Mouse (Mus musculus) MEL (cell line): ENCODE measurements around the gene Gfy. TPM values are rescaled to one million over a fixed set of nuclear protein-coding genes. Genes with fewer than 3 reads are reported as not detected.

Experiments
- DNase-seq: peaks from one replicate; pipeline ENCODE4 v3.0.0; 2011; ENCODE audit warnings: low read depth, low spot score
- H3K27ac ChIP-seq: 2 replicates; pipeline ENCODE4 v1.5.1; 2012; ENCODE audit warnings: low read depth, mild to moderate bottlenecking, control low read depth, low read length, moderate library complexity; ENCODE audit not compliant: control insufficient read depth
- H3K27me3 ChIP-seq, 2 experiments: fragments of 150-350 bp in 1 of 2; sonication (generic) in 1 of 2; 2 replicates each; pipeline ENCODE4 v1.6.1; 2012; ENCODE audit warnings: low read length in 2 of 2, mild to moderate bottlenecking in 2 of 2, improper control_type of control experiment in 1 of 2, moderate library complexity in 1 of 2; ENCODE audit not compliant: insufficient read depth in 2 of 2, control insufficient read depth in 1 of 2
- H3K36me3 ChIP-seq, 2 experiments: 2 replicates each; pipeline ENCODE4 v1.6.1; 2012 to 2014; ENCODE audit warnings: low read length in 2 of 2, improper control_type of control experiment in 1 of 2, inconsistent platforms in 1 of 2, mild to moderate bottlenecking in 1 of 2; ENCODE audit not compliant: insufficient read depth in 2 of 2, control insufficient read depth in 1 of 2
- H3K4me1 ChIP-seq, 2 experiments: fragments of 150-350 bp in 1 of 2; sonication (generic) in 1 of 2; 2 replicates each; pipeline ENCODE4 v1.6.1; 2012; ENCODE audit warnings: low read length in 2 of 2, improper control_type of control experiment in 1 of 2, mild to moderate bottlenecking in 1 of 2; ENCODE audit not compliant: insufficient read depth in 2 of 2, control insufficient read depth in 1 of 2
- H3K4me3 ChIP-seq, 2 experiments: fragments of 150-350 bp in 1 of 2; sonication (generic) in 1 of 2; 2 replicates each; pipeline ENCODE4 v1.5.1; 2012; ENCODE audit warnings: low read depth in 2 of 2, low read length in 2 of 2, mild to moderate bottlenecking in 2 of 2, moderate library complexity in 2 of 2, control low read depth in 1 of 2, improper control_type of control experiment in 1 of 2; ENCODE audit not compliant: control insufficient read depth in 1 of 2, insufficient read depth in 1 of 2
- H3K79me2 ChIP-seq: 2 replicates; pipeline ENCODE4 v1.6.1; 2012; ENCODE audit warnings: mild to moderate bottlenecking, low read length, moderate library complexity; ENCODE audit not compliant: control insufficient read depth, poor library complexity, insufficient read depth
- H3K9ac ChIP-seq: 2 replicates; pipeline ENCODE4 v1.6.1; 2012; ENCODE audit warnings: low read depth, mild to moderate bottlenecking, control low read depth, low read length, moderate library complexity; ENCODE audit not compliant: control insufficient read depth, poor library complexity, severe bottlenecking
- H3K9me3 ChIP-seq: fragments of 150-350 bp; sonication (generic); replicated peaks from 2 replicates; pipeline ENCODE4 v1.6.1; 2012; ENCODE audit warnings: mild to moderate bottlenecking, low read length, improper control_type of control experiment, moderate library complexity; ENCODE audit not compliant: insufficient read depth
- E2F4 ChIP-seq: IDR thresholded peaks from 2 replicates; pipeline ENCODE4 v1.6.1; 2011; ENCODE audit warnings: low read depth, low read length, improper control_type of control experiment, borderline replicate concordance
- ELF1 ChIP-seq: IDR thresholded peaks from 2 replicates; pipeline ENCODE4 v1.6.1; 2014; ENCODE audit warnings: low read depth, mild to moderate bottlenecking, inconsistent platforms, low read length, improper control_type of control experiment, moderate library complexity
- ETS1 ChIP-seq: IDR thresholded peaks from 2 replicates; pipeline ENCODE4 v1.6.1; 2012; ENCODE audit warnings: low read depth, mild to moderate bottlenecking, inconsistent platforms, low read length, improper control_type of control experiment, moderate library complexity
- GABPA ChIP-seq: IDR thresholded peaks from 2 replicates; pipeline ENCODE4 v1.6.1; 2012; ENCODE audit warnings: low read depth, mild to moderate bottlenecking, inconsistent platforms, low read length, improper control_type of control experiment, moderate library complexity
- HCFC1 ChIP-seq: IDR thresholded peaks from 2 replicates; pipeline ENCODE4 v1.6.1; 2012; ENCODE audit warnings: low read depth, mild to moderate bottlenecking, inconsistent platforms, low read length, improper control_type of control experiment, moderate library complexity
- MAFK ChIP-seq: IDR thresholded peaks from 2 replicates; pipeline ENCODE4 v1.6.1; 2011; ENCODE audit warnings: low read depth, mild to moderate bottlenecking, low read length, improper control_type of control experiment, borderline replicate concordance
- NRF1 ChIP-seq: IDR thresholded peaks from 2 replicates; pipeline ENCODE4 v1.6.1; 2014; ENCODE audit warnings: low read depth, mild to moderate bottlenecking, inconsistent platforms, low read length, improper control_type of control experiment, moderate library complexity; ENCODE audit not compliant: poor library complexity, insufficient read depth, severe bottlenecking
- ZKSCAN1 ChIP-seq: IDR thresholded peaks from 2 replicates; pipeline ENCODE4 v1.6.1; 2012; ENCODE audit warnings: low read depth, mild to moderate bottlenecking, inconsistent platforms, low read length, improper control_type of control experiment, moderate library complexity
- ZMIZ1 ChIP-seq: IDR thresholded peaks from 2 replicates; pipeline ENCODE4 v1.6.1; 2012; ENCODE audit warnings: low read depth, mild to moderate bottlenecking, inconsistent platforms, low read length, improper control_type of control experiment, moderate library complexity
- ZNF384 ChIP-seq: IDR thresholded peaks from 2 replicates; pipeline ENCODE4 v1.6.1; 2012; ENCODE audit warnings: low read depth, mild to moderate bottlenecking, inconsistent platforms, low read length, improper control_type of control experiment
- polyA plus RNA-seq, 2 experiments: library from polyadenylated mRNA; stranded (reverse) in 1 of 2; unstranded in 1 of 2; fragments of >175 nt in 1 of 2; fragments of >200 nt in 1 of 2; gene quantifications; 2 replicates each; pipeline versions ENCODE4 v1.2.1 to v1.2.4; 2012; ENCODE audit warnings: low replicate concordance in 2 of 2, low read depth in 1 of 2; ENCODE audit not compliant: insufficient read length in 2 of 2, insufficient read depth in 1 of 2, missing spikeins in 1 of 2
- total RNA-seq: library from RNA; depleted of rRNA; stranded (reverse); fragments of 300-350 nt; gene quantifications from 2 replicates; pipeline ENCODE4 v1.2.3, GENCODE M21; 2012

The Gfy gene
- total and polyA plus RNA-seq, 3 experiments = not detected

DNA sequence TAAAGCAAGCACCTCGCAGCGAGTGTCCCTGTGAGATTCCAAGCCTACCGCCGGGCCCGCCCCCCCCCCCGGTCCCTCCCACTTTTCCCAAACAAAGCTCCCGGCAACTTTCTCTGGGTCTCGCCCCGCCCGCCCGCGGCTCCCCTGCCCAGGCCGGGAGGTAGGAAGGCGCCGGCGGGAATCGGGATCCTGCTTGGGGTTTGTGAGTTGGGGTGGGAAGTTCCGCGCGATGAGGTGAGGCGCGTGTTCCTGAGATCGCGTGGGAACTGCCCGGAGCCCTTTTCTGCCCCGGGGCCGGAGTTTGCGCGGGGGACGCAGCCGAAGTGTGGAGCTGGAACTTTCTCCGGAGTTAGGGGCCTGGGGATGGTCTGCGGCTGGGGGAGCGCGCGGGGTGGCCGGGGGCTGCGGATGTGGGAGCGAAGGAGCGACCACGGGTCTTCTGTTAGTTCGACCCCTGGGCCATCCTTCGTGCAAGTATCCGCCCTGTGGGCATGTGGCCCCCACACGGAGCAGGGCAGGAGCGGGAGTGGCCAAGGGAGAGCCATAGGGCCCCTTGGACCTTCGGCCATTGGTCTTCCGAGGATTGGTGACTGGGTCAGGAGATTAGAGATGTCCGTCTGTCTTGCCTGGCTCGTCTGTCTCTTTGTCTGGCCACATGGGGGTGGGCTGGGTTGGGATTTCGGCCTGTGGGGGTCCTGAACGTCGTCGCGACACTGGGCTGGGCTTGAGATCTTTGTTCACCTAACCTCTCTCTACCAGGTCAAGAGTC, 36.5 kb upstream of the Gfy start, which contains the start of gene Tead2:
Gene Tead2, plus strand, starts transcription at position 81 of the 769 bp plus-strand sequence.
- no peak within 1 kb of the TSS for H3K27ac ChIP-seq
- no peak for DNase-seq
- no peak within 1 kb of the TSS for H3K4me3 ChIP-seq
- H3K4me1 ChIP-seq = peaks cover 10 to 26% of the 10 kb centered on the region in 2 experiments
- no peak within 1 kb of the TSS for H3K9ac ChIP-seq
- no peaks in the 10 kb centered on the region for H3K27me3 ChIP-seq
- H3K9me3 ChIP-seq = no peaks in the 10 kb centered on the region
- peaks cover 0 to 11% of the 10 kb centered on the region in 2 experiments; a peak in 2 of 4 replicates for H3K36me3 ChIP-seq
- TF ChIP-seq MAFK = no peak
- no peak for TF ChIP-seq HCFC1
- TF ChIP-seq ETS1 = no peak
- no peak for TF ChIP-seq ZNF384
- no peak for TF ChIP-seq E2F4
- no peak for TF ChIP-seq ELF1
- no peak for TF ChIP-seq ZKSCAN1
- no peaks in the 10 kb centered on the region for H3K79me2 ChIP-seq

DNA sequence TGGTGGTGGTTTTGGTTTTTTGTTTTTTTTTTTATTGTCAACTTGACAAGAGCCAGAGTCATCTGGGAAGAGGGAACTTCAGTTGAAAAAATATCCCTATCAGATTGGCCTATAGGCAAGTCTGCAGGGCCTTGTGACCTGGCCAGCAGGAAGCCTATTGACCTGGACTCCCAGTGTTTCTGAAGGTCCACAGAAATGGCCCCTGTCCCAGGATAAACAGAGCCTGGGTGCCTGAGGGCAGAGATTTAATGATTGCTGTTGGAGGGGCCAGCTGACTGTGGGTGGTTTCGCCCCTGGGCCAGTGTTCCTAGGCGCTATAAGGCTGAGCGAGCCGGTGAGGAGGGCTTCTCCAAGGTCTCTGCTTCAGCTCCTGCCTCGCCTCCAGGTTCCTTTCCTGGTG, 34.3 kb upstream of the Gfy start:
- TF ChIP-seq ZMIZ1 = no peak
- TF ChIP-seq GABPA = no peak
- peak; percentile 45 for TF ChIP-seq ZNF384
- TF ChIP-seq NRF1 = no peak
- TF ChIP-seq, all 39 proteins: peak for 1
- no peak overlapping the region for H3K4me3 ChIP-seq
- no peaks in the 10 kb centered on the region for H3K27me3 ChIP-seq
- no peaks in the 10 kb centered on the region for H3K79me2 ChIP-seq
- no peak overlapping the region for H3K9ac ChIP-seq
- H3K27ac ChIP-seq = no peak overlapping the region
- DNase-seq = no peak
- H3K4me1 ChIP-seq = peaks cover 10 to 31% of the 10 kb centered on the region in 2 experiments
- H3K9me3 ChIP-seq = no peaks in the 10 kb centered on the region
- H3K36me3 ChIP-seq = peaks cover 0 to 14% of the 10 kb centered on the region in 2 experiments; a peak in 2 of 4 replicates

- peak overlapping the region; percentile 69 to 92 for H3K4me3 ChIP-seq
- no peak for DNase-seq
- H3K27ac ChIP-seq = no peak overlapping the region
- TF ChIP-seq ZNF384 (peak; percentile 18; the same call in 1 of the 2 replicates), NRF1 (no peak; the same call in 1 of the 2 replicates)
- no peaks in the 10 kb centered on the region for H3K9me3 ChIP-seq
- peaks cover 10 to 31% of the 10 kb centered on the region in 2 experiments for H3K4me1 ChIP-seq
- peaks cover 0 to 14% of the 10 kb centered on the region in 2 experiments; a peak in 2 of 4 replicates for H3K36me3 ChIP-seq
- H3K9ac ChIP-seq = no peak overlapping the region
- H3K27me3 ChIP-seq = no peaks in the 10 kb centered on the region
- no peaks in the 10 kb centered on the region for H3K79me2 ChIP-seq
Observed at GRCm38 (mm10) chr7:45212356-45212755, 33.0 kb upstream of the Gfy start.
